Mouse (Mus musculus) midbrain, embryonic 11.5 days (tissue): ENCODE data around the gene Tns2. TPM values are rescaled to one million over a fixed set of nuclear protein-coding genes. Genes with fewer than 3 reads are reported as not detected.

Experiments
- ATAC-seq: fragments of 200-750 bp; cut with Nextera tagmentation; 2 replicates; pipeline ENCODE4 v1.8.0; 2017; ENCODE audit warnings: moderate TSS enrichment, moderate library complexity; ENCODE audit not compliant: low FRiP score
- DNase-seq: peaks from one replicate; pipeline ENCODE4 v3.0.0; 2015; ENCODE audit warnings: low spot score; ENCODE audit errors: missing footprints
- H3K27ac ChIP-seq: fragments of 300-500 bp; sonication (generic); 2 replicates; pipeline ENCODE4 v1.5.1; 2014; ENCODE audit warnings: low read depth, low read length
- H3K27me3 ChIP-seq: fragments of 300-500 bp; sonication (generic); 2 replicates; pipeline ENCODE4 v1.6.1; 2014; ENCODE audit warnings: mild to moderate bottlenecking, low read length, moderate library complexity, mixed read lengths; ENCODE audit not compliant: control insufficient read depth, insufficient read depth
- H3K36me3 ChIP-seq: fragments of 300-500 bp; sonication (generic); 2 replicates; pipeline ENCODE4 v1.6.1; 2014; ENCODE audit warnings: mild to moderate bottlenecking, low read length, moderate library complexity, mixed read lengths; ENCODE audit not compliant: control insufficient read depth, insufficient read depth
- H3K4me1 ChIP-seq: fragments of 300-500 bp; sonication (generic); 2 replicates; pipeline ENCODE4 v1.6.1; 2014; ENCODE audit warnings: low read length; ENCODE audit not compliant: control insufficient read depth, insufficient read depth
- H3K4me2 ChIP-seq: fragments of 300-500 bp; sonication (generic); 2 replicates; pipeline ENCODE4 v1.6.1; 2014; ENCODE audit warnings: mild to moderate bottlenecking, moderate library complexity
- H3K4me3 ChIP-seq: fragments of 300-500 bp; sonication (generic); 2 replicates; pipeline ENCODE4 v1.5.1; 2014; ENCODE audit warnings: low read depth, low read length
- H3K9ac ChIP-seq: fragments of 300-500 bp; sonication (generic); 2 replicates; pipeline ENCODE4 v1.6.1; 2014; ENCODE audit warnings: low read length
- H3K9me3 ChIP-seq: fragments of 300-500 bp; sonication (generic); 2 replicates; pipeline ENCODE4 v1.6.1; 2016; ENCODE audit warnings: low read length; ENCODE audit not compliant: control insufficient read depth
- WGBS: fragments of 180-500 bp; shearing (Covaris S2); extraction: QIAGEN DNeasy Blood & Tissue Kit; methylation state at CpG from one replicate; pipeline ENCODE4 v1.1.7; 2014; 5-methylcytosine and 5-hydroxymethylcytosine counted together
- polyA plus RNA-seq: library from polyadenylated mRNA; unstranded; fragments of >200 nt; fragmentation: Nextera tagmentation; extraction: Ambion mirVana; gene quantifications from 2 replicates; pipeline ENCODE4 v1.2.1, GENCODE M21; 2014

Tns2 gene
- polyA plus RNA-seq, 1 experiment from 2014 or later = 7.5 TPM

DNA sequence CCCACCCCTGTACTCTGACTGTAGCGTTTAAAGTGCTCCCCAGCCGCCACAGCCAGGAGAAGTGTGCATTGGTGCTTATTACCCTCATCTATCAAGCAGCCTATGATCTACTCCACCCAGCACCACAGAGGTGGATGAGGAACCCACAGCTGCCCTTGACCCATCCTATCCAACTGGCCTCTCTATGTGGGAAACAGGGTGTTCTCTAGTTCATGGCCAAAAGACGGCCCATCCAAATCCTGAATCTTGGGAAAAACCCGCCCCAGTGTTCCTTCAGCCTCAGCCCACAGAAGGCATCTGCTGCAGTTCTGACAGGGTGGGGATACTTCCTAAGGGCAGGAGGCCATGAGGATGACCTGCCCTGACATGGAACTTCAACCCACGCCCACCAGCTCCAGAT is 20.3 kb downstream of the Tns2 start:
- WGBS = 86% methylated on average over 5 of the region's 5 CpGs
- Histone ChIP-seq H3K9ac (no peak overlapping the region), H3K27me3 (no peaks in the 10 kb centered on the region), H3K4me3 (no peak overlapping the region), H3K27ac (no peak overlapping the region), H3K9me3 (no peaks in the 10 kb centered on the region), H3K4me2 (no peak overlapping the region), H3K4me1 (no peaks in the 10 kb centered on the region), H3K36me3 (peaks cover 3% of the 10 kb centered on the region; the same call in 1 of the 2 replicates)
- DNase-seq = no peak
- no peak for ATAC-seq

DNA sequence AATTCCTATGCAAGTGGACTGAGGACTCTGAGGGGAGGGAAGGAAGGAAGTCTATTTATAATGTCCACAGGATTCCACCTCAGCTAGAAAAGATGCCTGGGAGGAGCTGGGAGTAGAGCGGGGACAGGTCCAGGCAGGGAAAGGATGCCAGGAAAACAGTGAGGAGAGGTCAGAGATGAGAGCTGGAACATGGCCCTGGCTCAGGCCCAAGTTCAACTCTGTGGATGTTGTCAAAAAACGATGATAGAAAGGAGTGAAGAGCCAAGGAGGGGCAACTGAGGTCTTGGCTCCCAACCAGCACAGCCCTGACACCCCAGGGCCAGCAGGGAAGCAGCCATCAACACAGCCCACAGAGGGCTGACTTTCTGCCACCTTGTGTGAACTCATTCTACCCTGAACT is 26.1 kb downstream of the Tns2 start:
- no peaks in the 10 kb centered on the region for H3K4me1 ChIP-seq
- no peaks in the 10 kb centered on the region for H3K27me3 ChIP-seq
- no peak overlapping the region for H3K9ac ChIP-seq
- H3K4me2 ChIP-seq = no peak overlapping the region
- no peak overlapping the region for H3K4me3 ChIP-seq
- peaks cover 11% of the 10 kb centered on the region for H3K36me3 ChIP-seq
- 79% methylated on average over 2 of the region's 2 CpGs for WGBS
- DNase-seq = no peak
- no peak for ATAC-seq
- no peak overlapping the region for H3K27ac ChIP-seq
- no peaks in the 10 kb centered on the region for H3K9me3 ChIP-seq

DNA sequence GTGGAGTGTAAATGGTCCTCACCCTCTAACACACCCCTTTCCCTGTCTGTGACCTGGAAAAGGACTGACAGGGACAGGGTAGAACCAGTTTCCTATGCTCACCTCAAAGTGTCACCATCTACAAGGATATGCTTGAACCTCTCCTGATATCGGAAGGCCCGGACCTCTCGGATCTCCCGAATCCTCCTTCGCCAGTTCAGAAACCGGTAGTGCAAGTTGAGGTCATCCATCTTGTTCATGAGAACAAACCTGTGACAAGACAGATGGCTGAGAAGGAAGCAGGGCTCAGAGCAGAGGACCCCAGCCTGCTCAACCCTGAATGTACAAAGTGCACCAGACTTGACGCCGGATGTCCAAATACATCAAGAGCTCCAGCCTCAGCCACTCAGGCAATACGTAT is 33.1 kb downstream of the Tns2 start:
- ATAC-seq (no peak), DNase-seq (no peak)
- no peaks in the 10 kb centered on the region for H3K27me3 ChIP-seq
- WGBS = 94% methylated on average over 9 of the region's 9 CpGs
- peaks cover 7% of the 10 kb centered on the region for H3K36me3 ChIP-seq
- H3K9me3 ChIP-seq = no peaks in the 10 kb centered on the region
- H3K27ac ChIP-seq = no peak overlapping the region
- no peak overlapping the region for H3K9ac ChIP-seq
- H3K4me1 ChIP-seq = peaks cover 6% of the 10 kb centered on the region
- H3K4me2 ChIP-seq = no peak overlapping the region
- no peak overlapping the region for H3K4me3 ChIP-seq

DNA sequence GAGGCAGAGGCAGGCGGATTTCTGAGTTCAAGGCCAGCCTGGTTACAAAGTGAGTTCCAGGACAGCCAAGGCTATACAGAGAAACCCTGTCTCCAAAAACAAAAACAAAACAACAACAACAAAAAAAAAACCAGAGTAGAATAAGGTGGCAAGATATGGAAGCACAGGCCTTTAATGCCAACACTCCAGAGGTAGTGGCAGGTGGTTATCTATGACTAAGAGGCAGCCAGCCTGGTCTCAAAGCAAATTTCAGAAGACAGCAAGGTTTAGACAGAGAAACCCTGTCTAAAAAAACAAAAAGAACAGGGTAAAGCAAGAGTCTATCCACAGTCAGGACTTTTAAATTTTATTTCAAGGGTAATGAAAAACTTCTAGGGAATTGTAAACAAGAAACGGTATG is 34.5 kb downstream of the Tns2 start:
- Histone ChIP-seq H3K27me3 (no peaks in the 10 kb centered on the region), H3K4me3 (no peak overlapping the region), H3K4me1 (peaks cover 6% of the 10 kb centered on the region), H3K4me2 (no peak overlapping the region), H3K9ac (no peak overlapping the region), H3K36me3 (peaks cover 7% of the 10 kb centered on the region), H3K9me3 (no peaks in the 10 kb centered on the region), H3K27ac (no peak overlapping the region)
- DNase-seq (no peak), ATAC-seq (no peak)
- WGBS = 92% methylated on average over 2 of the region's 2 CpGs

GRCm38 (mm10) chr15:102135522-102136128 is 35.4 kb downstream of the Tns2 start:
- WGBS = 3% methylated on average over 35 of the region's 35 CpGs
- ATAC-seq (peak; percentile 85; the same call in 1 of the 2 replicates), DNase-seq (no peak)
- H3K4me3 ChIP-seq = peak overlapping the region; percentile 55
- no peaks in the 10 kb centered on the region; the same call in 1 of the 2 replicates for H3K36me3 ChIP-seq
- no peaks in the 10 kb centered on the region for H3K27me3 ChIP-seq
- H3K27ac ChIP-seq = peak overlapping the region; percentile 37; the same call in 1 of the 2 replicates
- peak overlapping the region; percentile 72 for H3K4me2 ChIP-seq
- H3K9ac ChIP-seq = peak overlapping the region; percentile 77
- H3K9me3 ChIP-seq = no peaks in the 10 kb centered on the region
- H3K4me1 ChIP-seq = peaks cover 6% of the 10 kb centered on the region

- H3K4me1 ChIP-seq = peaks cover 6% of the 10 kb centered on the region
- H3K4me2 ChIP-seq = peak within 1 kb of the TSS; percentile 72
- H3K9me3 ChIP-seq = no peaks in the 10 kb centered on the region
- no peaks in the 10 kb centered on the region for H3K36me3 ChIP-seq
- H3K27ac ChIP-seq = peak within 1 kb of the TSS; percentile 37; the same call in 1 of the 2 replicates
- under 1% methylated on average over 47 of the region's 50 CpGs for WGBS
- peak; percentile 99 for ATAC-seq
- peak; percentile 100 for DNase-seq
- peak within 1 kb of the TSS; percentile 55 for H3K4me3 ChIP-seq
- H3K27me3 ChIP-seq = no peaks in the 10 kb centered on the region
- H3K9ac ChIP-seq = peak within 1 kb of the TSS; percentile 77
These were observed 36.0 kb downstream of the Tns2 start, which contains the start of gene Spryd3 for GRCm38 (mm10) chr15:102136129-102136758. Spryd3 (minus strand) TSS chr15:102136234.

DNA sequence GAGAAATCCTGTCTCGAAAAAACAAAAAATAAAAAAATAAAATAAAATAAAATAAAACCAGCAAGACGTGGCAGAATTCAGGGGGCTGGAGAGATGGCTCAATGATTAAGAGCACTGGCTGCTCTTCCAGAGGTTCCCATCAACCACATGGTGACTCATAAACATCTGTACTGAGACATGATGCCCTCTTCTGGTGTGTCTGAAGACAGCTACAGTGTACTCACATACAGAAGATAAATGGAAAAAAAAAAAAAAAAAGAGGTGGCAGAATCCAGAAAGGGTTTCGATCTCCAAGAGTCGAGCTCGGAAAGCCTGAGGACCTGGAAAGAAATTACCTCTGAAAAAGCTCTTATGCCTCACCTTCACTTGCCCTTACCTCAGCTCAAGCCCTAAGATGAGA is 40.9 kb downstream of the Tns2 start:
- Histone ChIP-seq H3K9ac (no peak overlapping the region), H3K36me3 (no peaks in the 10 kb centered on the region), H3K4me2 (no peak overlapping the region), H3K27ac (no peak overlapping the region), H3K9me3 (no peaks in the 10 kb centered on the region), H3K4me3 (no peak overlapping the region), H3K27me3 (peaks cover 29% of the 10 kb centered on the region), H3K4me1 (no peaks in the 10 kb centered on the region)
- ATAC-seq (no peak), DNase-seq (no peak)
- 87% methylated on average over 5 of the region's 5 CpGs for WGBS

- no peak overlapping the region for H3K4me3 ChIP-seq
- DNase-seq = peak; percentile 91
- H3K27ac ChIP-seq = no peak overlapping the region
- H3K36me3 ChIP-seq = no peaks in the 10 kb centered on the region
- 53% methylated on average over 23 of the region's 23 CpGs for WGBS
- no peak overlapping the region for H3K9ac ChIP-seq
- no peak overlapping the region for H3K4me2 ChIP-seq
- no peaks in the 10 kb centered on the region for H3K4me1 ChIP-seq
- ATAC-seq = no peak
- peaks cover 29% of the 10 kb centered on the region for H3K27me3 ChIP-seq
- H3K9me3 ChIP-seq = no peaks in the 10 kb centered on the region
These were observed 43.0 kb downstream of the Tns2 start for GRCm38 (mm10) chr15:102142914-102143912.
